Mouse (Mus musculus) G1E (cell line): ENCODE results near the gene Hnrnpa1. TPM values are rescaled to one million over a fixed set of nuclear protein-coding genes. Genes with fewer than 3 reads are reported as not detected.

Experiments used
- ATAC-seq: 2 replicates; pipeline ENCODE4 v1.8.0; 2016; ENCODE audit warnings: mild to moderate bottlenecking; ENCODE audit not compliant: insufficient number of reproducible peaks, poor library complexity, low FRiP score, severe bottlenecking; ENCODE audit errors: extremely low read depth
- DNase-seq: peaks from one replicate; pipeline ENCODE4 v3.0.0; 2012; ENCODE audit warnings: low spot score
- H3K27me3 ChIP-seq: 2 replicates; pipeline ENCODE4 v1.6.1; 2012; ENCODE audit warnings: mild to moderate bottlenecking, low read length, inconsistent platforms; ENCODE audit not compliant: insufficient read depth
- H3K36me3 ChIP-seq: replicated peaks from 2 replicates; pipeline ENCODE3; 2012; ENCODE audit warnings: mild to moderate bottlenecking, inconsistent platforms
- H3K4me1 ChIP-seq: 2 replicates; pipeline ENCODE4 v1.6.1; 2012; ENCODE audit warnings: low read depth, low read length, inconsistent platforms, mixed read lengths; ENCODE audit not compliant: insufficient read depth
- H3K4me3 ChIP-seq: 2 replicates; pipeline ENCODE4 v1.5.1; 2012; ENCODE audit warnings: low read depth, mild to moderate bottlenecking, inconsistent platforms, low read length, moderate library complexity, mixed read lengths
- H3K9me3 ChIP-seq: replicated peaks from 2 replicates; pipeline ENCODE4 v1.6.1; 2012; ENCODE audit warnings: inconsistent platforms
- CTCF ChIP-seq: IDR thresholded peaks from 2 replicates; pipeline ENCODE4 v1.5.1; 2012; ENCODE audit warnings: low read depth, low read length, inconsistent platforms, mixed read lengths
- GATA1 ChIP-seq: IDR thresholded peaks from 2 replicates; pipeline ENCODE4 v1.6.1; 2012; ENCODE audit warnings: borderline replicate concordance, low read length, inconsistent platforms, mixed read lengths
- GATA2 ChIP-seq: IDR thresholded peaks from 2 replicates; pipeline ENCODE4 v1.6.1; 2012; ENCODE audit warnings: low read depth, low read length, inconsistent platforms, borderline replicate concordance
- POLR2AphosphoS5 ChIP-seq: IDR thresholded peaks from 2 replicates; pipeline ENCODE4 v1.6.1; 2012; ENCODE audit warnings: low read depth, low read length, inconsistent platforms; ENCODE audit not compliant: insufficient replicate concordance
- TAL1 ChIP-seq: conservative IDR thresholded peaks from 2 replicates; pipeline ENCODE4 v1.6.1; 2012; ENCODE audit warnings: low read depth, low read length, inconsistent platforms, mixed read lengths
- polyA plus RNA-seq: library from polyadenylated mRNA; stranded (reverse); fragments of >175 nt; gene quantifications from 2 replicates; pipeline ENCODE4 v1.2.3, GENCODE M21; 2012
- total RNA-seq, 2 experiments: library from RNA; stranded (forward) in 1 of 2; stranded (reverse) in 1 of 2; fragments of 200-1000 nt in 1 of 2; fragments of >200 nt in 1 of 2; fragmentation: Nextera tagmentation in 1 of 2; gene quantifications; 2 replicates each; pipeline ENCODE4 v1.2.3; 2014 to 2017

The Hnrnpa1 gene
- total and polyA plus RNA-seq, 3 experiments = 212 to 984 (median 391) TPM

DNA sequence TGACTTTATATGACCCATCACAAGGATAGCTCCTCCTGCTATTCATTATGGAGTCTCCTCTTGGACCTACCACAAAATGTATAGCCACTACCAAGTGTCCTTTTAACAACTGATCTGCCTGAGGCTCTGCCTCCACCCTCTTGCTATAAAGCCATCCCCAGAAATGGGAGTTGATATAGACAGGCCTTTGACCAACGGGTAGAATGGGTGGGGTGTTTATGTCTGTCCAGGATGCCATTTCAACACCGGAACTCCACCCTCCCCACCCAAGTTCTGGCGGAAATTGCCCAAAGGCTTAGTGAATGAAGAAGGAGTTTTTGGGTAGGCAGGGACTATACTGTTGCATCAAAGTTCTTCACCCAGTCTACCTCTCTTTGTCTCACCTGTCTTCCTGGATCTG lies 12.4 kb downstream of the Hnrnpa1 start:
- Histone ChIP-seq H3K9me3 (no peaks in the 10 kb centered on the region), H3K4me3 (peak overlapping the region; percentile 87), H3K36me3 (peaks cover 57% of the 10 kb centered on the region), H3K4me1 (peaks cover 77% of the 10 kb centered on the region), H3K27me3 (no peaks in the 10 kb centered on the region)
- ATAC-seq (no peak), DNase-seq (no peak)
- TF ChIP-seq POLR2AphosphoS5 (no peak), GATA2 (no peak), CTCF (no peak), TAL1 (no peak), GATA1 (no peak)

- H3K9me3 ChIP-seq = no peaks in the 10 kb centered on the region
- H3K4me1 ChIP-seq = peaks cover 80% of the 10 kb centered on the region
- peaks cover 50% of the 10 kb centered on the region for H3K36me3 ChIP-seq
- H3K4me3 ChIP-seq = peak overlapping the region; percentile 87
- no peak for TF ChIP-seq TAL1
- no peak for TF ChIP-seq GATA2
- TF ChIP-seq CTCF = no peak
- no peak for TF ChIP-seq GATA1
- no peak for TF ChIP-seq POLR2AphosphoS5
- DNase-seq = no peak
- ATAC-seq = no peak
- no peaks in the 10 kb centered on the region for H3K27me3 ChIP-seq
These were observed 13.1 kb downstream of the Hnrnpa1 start for GRCm38 (mm10) chr15:103253352-103253751.

DNA sequence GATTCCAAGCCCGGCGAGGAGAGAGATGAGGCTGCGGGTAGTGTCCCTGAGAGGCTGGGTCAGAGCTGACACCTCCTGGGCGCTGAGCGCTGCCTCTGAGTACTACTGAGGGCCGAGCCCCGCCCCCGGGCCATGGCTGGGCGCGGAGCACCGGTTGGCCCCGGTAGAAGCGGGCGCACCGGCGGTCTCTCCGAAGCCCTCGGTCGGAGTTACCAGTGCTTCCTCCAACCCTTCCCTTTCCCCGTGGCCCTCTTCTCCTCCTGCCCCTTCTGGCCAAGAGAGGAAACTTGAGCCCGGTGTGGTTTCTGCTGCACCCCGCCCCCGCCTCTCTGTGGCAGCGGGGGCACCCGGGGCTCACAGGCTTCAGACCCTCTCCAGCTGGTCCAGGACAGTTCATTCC lies 14.9 kb downstream of the Hnrnpa1 start:
- H3K9me3 ChIP-seq = no peaks in the 10 kb centered on the region
- peak overlapping the region; percentile 87 for H3K4me3 ChIP-seq
- peaks cover 78% of the 10 kb centered on the region for H3K4me1 ChIP-seq
- no peak for ATAC-seq
- H3K27me3 ChIP-seq = no peaks in the 10 kb centered on the region
- peak; percentile 44 for DNase-seq
- no peak for TF ChIP-seq GATA1
- TF ChIP-seq CTCF = no peak
- no peak for TF ChIP-seq GATA2
- TF ChIP-seq POLR2AphosphoS5 = no peak
- no peak for TF ChIP-seq TAL1
- peaks cover 35% of the 10 kb centered on the region for H3K36me3 ChIP-seq

DNA sequence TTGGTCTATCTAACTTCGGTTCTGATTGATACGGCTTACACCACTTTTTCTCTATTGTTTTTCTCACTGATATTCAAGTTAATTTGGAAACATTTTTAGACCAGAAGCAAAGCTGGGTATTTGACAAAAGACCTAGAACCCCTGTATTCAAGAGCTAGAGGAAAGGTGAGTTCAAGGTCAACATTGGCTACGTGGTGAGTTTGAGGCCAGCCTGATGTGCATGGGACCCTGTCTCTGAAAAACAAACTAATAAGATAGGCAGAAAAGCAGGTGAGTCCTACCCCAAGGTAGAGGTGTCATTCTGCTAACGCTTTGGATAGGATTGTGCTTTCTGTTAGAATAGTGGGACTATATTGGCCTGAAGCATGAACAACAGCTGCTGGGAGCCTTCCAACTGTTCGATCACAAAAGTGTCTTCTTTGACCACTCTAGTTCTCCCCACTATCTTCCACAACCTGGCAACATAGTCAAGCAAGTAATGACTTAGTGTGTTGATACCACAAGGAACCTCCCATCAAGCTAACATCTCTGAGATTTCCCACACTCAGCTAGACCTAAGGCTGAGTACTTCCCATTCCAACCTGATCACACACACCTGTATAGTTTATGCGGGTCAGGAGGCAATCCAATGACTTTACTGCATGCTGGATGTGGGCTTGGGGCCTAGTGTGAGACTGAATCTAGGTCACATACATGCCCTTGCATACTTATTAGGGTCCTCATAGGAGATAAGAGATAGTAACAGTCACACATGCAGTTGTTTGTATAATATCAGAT lies 16.2 kb downstream of the Hnrnpa1 start:
- H3K27me3 ChIP-seq = no peaks in the 10 kb centered on the region
- TF ChIP-seq TAL1 = no peak
- no peak for TF ChIP-seq GATA2
- TF ChIP-seq POLR2AphosphoS5 = no peak
- TF ChIP-seq GATA1 = no peak
- TF ChIP-seq CTCF = no peak
- H3K4me1 ChIP-seq = peaks cover 75% of the 10 kb centered on the region
- ATAC-seq = no peak
- DNase-seq = no peak
- H3K4me3 ChIP-seq = peak overlapping the region; percentile 34; the same call in 1 of the 2 replicates
- H3K9me3 ChIP-seq = no peaks in the 10 kb centered on the region
- H3K36me3 ChIP-seq = peaks cover 22% of the 10 kb centered on the region

DNA sequence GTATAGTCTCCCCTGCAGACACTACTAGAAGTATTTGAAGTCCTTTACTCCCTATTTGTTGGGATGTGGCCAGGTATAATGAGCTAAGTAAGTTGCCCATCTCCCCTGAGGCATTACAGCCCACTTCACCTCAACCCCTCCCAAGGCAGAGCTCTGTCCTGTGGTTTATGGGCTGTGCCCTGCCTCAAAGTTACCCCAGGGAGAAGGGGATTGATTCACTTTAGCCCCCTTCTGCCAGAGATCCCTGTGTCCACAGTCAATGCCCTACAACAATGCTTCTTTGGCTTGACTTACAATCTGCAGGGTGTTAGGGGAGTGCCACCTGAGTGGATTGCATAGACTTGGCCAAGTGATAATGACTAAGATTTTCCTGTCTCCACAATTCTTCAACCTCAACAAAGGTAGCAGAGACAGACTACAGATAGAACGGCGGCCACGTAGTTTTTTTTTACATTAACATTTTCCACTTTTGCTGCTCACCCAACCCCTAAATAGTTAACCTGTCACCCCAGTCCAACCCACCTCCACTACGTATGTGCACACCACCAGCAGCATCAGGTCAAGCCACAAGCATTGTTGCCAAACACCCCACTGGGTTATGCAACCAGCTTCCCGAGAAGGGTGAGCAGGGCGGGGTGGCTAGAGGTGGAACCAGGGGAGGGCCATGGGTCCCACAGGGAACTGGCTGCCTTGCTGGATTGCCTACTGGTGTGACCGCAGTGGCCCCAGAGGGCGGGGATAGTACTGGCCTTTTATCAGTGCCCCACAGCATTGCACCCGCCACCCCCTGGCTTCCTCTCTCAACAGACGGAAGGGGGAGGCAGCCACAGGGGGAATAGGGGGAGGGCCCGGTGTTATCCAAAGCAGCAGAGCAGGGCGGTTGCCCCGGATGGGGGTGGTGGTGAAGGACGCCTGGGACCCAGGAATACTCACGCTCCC lies 17.8 kb downstream of the Hnrnpa1 start, which contains the start of gene Nfe2:
Nfe2 (minus strand) TSS at position 614 of the 939 bp plus-strand sequence.
- DNase-seq = peak; percentile 88
- H3K4me1 ChIP-seq = peaks cover 65% of the 10 kb centered on the region
- peak; percentile 92 for ATAC-seq
- H3K4me3 ChIP-seq = peak within 1 kb of the TSS; percentile 67
- H3K36me3 ChIP-seq = peaks cover 7% of the 10 kb centered on the region
- H3K9me3 ChIP-seq = no peaks in the 10 kb centered on the region
- no peaks in the 10 kb centered on the region for H3K27me3 ChIP-seq
- no peak for TF ChIP-seq GATA1
- TF ChIP-seq TAL1 = peak; percentile 95

- Histone ChIP-seq H3K4me3 (no peak overlapping the region; the same call in 1 of the 2 replicates), H3K9me3 (no peaks in the 10 kb centered on the region), H3K36me3 (no peaks in the 10 kb centered on the region), H3K4me1 (peaks cover 68% of the 10 kb centered on the region), H3K27me3 (no peaks in the 10 kb centered on the region)
- no peak for TF ChIP-seq CTCF
- no peak for TF ChIP-seq GATA1
- TF ChIP-seq POLR2AphosphoS5 = no peak
- no peak for TF ChIP-seq GATA2
- no peak for TF ChIP-seq TAL1
- no peak for ATAC-seq
- DNase-seq = no peak
These were observed 18.9 kb downstream of the Hnrnpa1 start for GRCm38 (mm10) chr15:103259162-103259561.
